Mouse (Mus musculus) mesoderm, embryonic 11.5 days (tissue): ENCODE data around the gene Slc9b1.
A peak's percentile ranks its signal among the peaks of the same experiment; 100 is the strongest.

ENCODE experiments used
- DNase-seq: peaks from one replicate; pipeline ENCODE4 v3.0.0-alpha.2; 2012; ENCODE audit warnings: low read depth, low spot score

Slc9b1 gene

GRCm38 (mm10) chr3:135379868-135380267 lies 32.0 kb downstream of the Slc9b1 start:
- DNase-seq: no peak

GRCm38 (mm10) chr3:135393186-135393585 lies 45.4 kb downstream of the Slc9b1 start:
- DNase-seq: no peak

- DNase-seq: no peak
These were observed 47.3 kb downstream of the Slc9b1 start for GRCm38 (mm10) chr3:135395085-135395484.

GRCm38 (mm10) chr3:135396081-135396480 lies 48.3 kb downstream of the Slc9b1 start:
- DNase-seq: peak; percentile 28

GRCm38 (mm10) chr3:135397112-135397511 lies 49.3 kb downstream of the Slc9b1 start:
- DNase-seq: no peak

- peak; percentile 87 for DNase-seq
These were observed 54.4 kb downstream of the Slc9b1 start for GRCm38 (mm10) chr3:135402201-135402658.

GRCm38 (mm10) chr3:135403211-135403610 lies 55.4 kb downstream of the Slc9b1 start:
- no peak for DNase-seq

GRCm38 (mm10) chr3:135403856-135404255 lies 56.0 kb downstream of the Slc9b1 start:
- DNase-seq: no peak

- DNase-seq: no peak
These were observed 56.8 kb downstream of the Slc9b1 start for GRCm38 (mm10) chr3:135404599-135404998.

GRCm38 (mm10) chr3:135407351-135407750 lies 59.5 kb downstream of the Slc9b1 start:
- DNase-seq: no peak

- DNase-seq: no peak
These were observed 61.4 kb downstream of the Slc9b1 start for GRCm38 (mm10) chr3:135409219-135409618.

GRCm38 (mm10) chr3:135411056-135411455 lies 63.2 kb downstream of the Slc9b1 start:
- DNase-seq: no peak

- peak; percentile 55 for DNase-seq
These were observed 64.0 kb downstream of the Slc9b1 start for GRCm38 (mm10) chr3:135411824-135412223.

- DNase-seq: no peak
These were observed 69.4 kb downstream of the Slc9b1 start for GRCm38 (mm10) chr3:135417245-135417644.

GRCm38 (mm10) chr3:135417799-135418198 lies 70.0 kb downstream of the Slc9b1 start:
- no peak for DNase-seq

- no peak for DNase-seq
These were observed 72.9 kb downstream of the Slc9b1 start for GRCm38 (mm10) chr3:135420542-135421309.

- no peak for DNase-seq
These were observed 73.4 kb downstream of the Slc9b1 start for GRCm38 (mm10) chr3:135421310-135421594.

- no peak for DNase-seq
These were observed 74.5 kb downstream of the Slc9b1 start for GRCm38 (mm10) chr3:135422232-135422855.

GRCm38 (mm10) chr3:135422856-135423607 lies 75.2 kb downstream of the Slc9b1 start:
- peak; percentile 91 for DNase-seq

- DNase-seq: no peak
These were observed 75.9 kb downstream of the Slc9b1 start, which contains the start of gene Cisd2 for GRCm38 (mm10) chr3:135423608-135424212. Gene Cisd2, minus strand, starts transcription at chr3:135423925.

- DNase-seq: no peak
These were observed 89.2 kb downstream of the Slc9b1 start for GRCm38 (mm10) chr3:135436901-135437616.
